Mouse (Mus musculus) CH12.LX (cell line): ENCODE measurements around the gene Mtmr12.

ENCODE experiments used
- CTCF ChIP-seq, 2 experiments: IDR thresholded peaks in 1 of 2; conservative IDR thresholded peaks in 1 of 2; 2 replicates each; pipeline ENCODE4 v1.5.1; 2011 to 2012; ENCODE audit warnings: low read depth in 2 of 2, low read length in 2 of 2, improper control_type of control experiment in 1 of 2, inconsistent platforms in 1 of 2, mild to moderate bottlenecking in 1 of 2, moderate library complexity in 1 of 2
- USF2 ChIP-seq: conservative IDR thresholded peaks from 2 replicates; pipeline ENCODE4 v1.6.1; 2011; ENCODE audit warnings: low read depth, low read length, improper control_type of control experiment

GRCm38 (mm10) chr15:12250350-12250749 is 45.5 kb downstream of the Mtmr12 start:
- TF ChIP-seq USF2 (no peak), CTCF (conservative IDR thresholded peaks at IDR 0.05 in 1 of 2, IDR thresholded peaks at IDR 0.05 in 1 of 2; ENCODE audit: low read depth in 2 of 2, low read length in 2 of 2) (no peak)
